Mouse (Mus musculus) liver, embryonic 11.5 days (tissue): Measurements from ENCODE around the gene Pou3f3. TPM values are rescaled to one million over a fixed set of nuclear protein-coding genes. Genes with fewer than 3 reads are reported as not detected.

ENCODE experiments used
- ATAC-seq: fragments of 200-750 bp; cut with Nextera tagmentation; replicated peaks from 2 replicates; pipeline ENCODE4 v1.8.0; 2017; ENCODE audit warnings: moderate number of reproducible peaks, mild to moderate bottlenecking, moderate TSS enrichment, moderate library complexity; ENCODE audit not compliant: low FRiP score
- DNase-seq: peaks from one replicate; pipeline ENCODE4 v3.0.0-alpha.2; 2017; ENCODE audit warnings: low spot score
- H3K27ac ChIP-seq: fragments of 300-500 bp; sonication (generic); 2 replicates; pipeline ENCODE4 v1.5.1; 2014; ENCODE audit warnings: mild to moderate bottlenecking, low read depth, low read length, control low read depth
- H3K27me3 ChIP-seq: fragments of 300-500 bp; sonication (generic); replicated peaks from 2 replicates; pipeline ENCODE4 v1.6.1; 2014; ENCODE audit warnings: low read length, mixed read lengths; ENCODE audit not compliant: control insufficient read depth, insufficient read depth
- H3K36me3 ChIP-seq: fragments of 300-500 bp; sonication (generic); 2 replicates; pipeline ENCODE4 v1.6.1; 2014; ENCODE audit warnings: mild to moderate bottlenecking, low read length, moderate library complexity, mixed read lengths; ENCODE audit not compliant: control insufficient read depth, insufficient read depth
- H3K4me1 ChIP-seq: fragments of 300-500 bp; sonication (generic); replicated peaks from 2 replicates; pipeline ENCODE4 v1.6.1; 2014; ENCODE audit warnings: low read length, mixed read lengths; ENCODE audit not compliant: control insufficient read depth, insufficient read depth
- H3K4me2 ChIP-seq: fragments of 300-500 bp; sonication (generic); 2 replicates; pipeline ENCODE4 v1.6.1; 2014; ENCODE audit warnings: mild to moderate bottlenecking, control low read depth, moderate library complexity
- H3K4me3 ChIP-seq: fragments of 300-500 bp; sonication (generic); 2 replicates; pipeline ENCODE4 v1.5.1; 2014; ENCODE audit warnings: low read depth, low read length, control low read depth
- H3K9ac ChIP-seq: fragments of 300-500 bp; sonication (generic); 2 replicates; pipeline ENCODE4 v1.6.1; 2014; ENCODE audit warnings: low read depth, low read length, control low read depth
- H3K9me3 ChIP-seq: fragments of 300-500 bp; sonication (generic); 2 replicates; pipeline ENCODE4 v1.6.1; 2016; ENCODE audit warnings: low read length, inconsistent platforms, mixed read lengths; ENCODE audit not compliant: control insufficient read depth
- WGBS: fragments of 180-500 bp; shearing (Covaris S2); extraction: QIAGEN DNeasy Blood & Tissue Kit; methylation state at CpG from one replicate; pipeline ENCODE4 v1.1.7; 2014; 5-methylcytosine and 5-hydroxymethylcytosine counted together
- polyA plus RNA-seq: library from polyadenylated mRNA; unstranded; fragments of >200 nt; fragmentation: Nextera tagmentation; extraction: Ambion mirVana; gene quantifications from 2 replicates; pipeline ENCODE4 v1.2.1, GENCODE M21; 2014

The Pou3f3 gene
- 0.08 and 0.11 TPM in 2 replicates for polyA plus RNA-seq

DNA sequence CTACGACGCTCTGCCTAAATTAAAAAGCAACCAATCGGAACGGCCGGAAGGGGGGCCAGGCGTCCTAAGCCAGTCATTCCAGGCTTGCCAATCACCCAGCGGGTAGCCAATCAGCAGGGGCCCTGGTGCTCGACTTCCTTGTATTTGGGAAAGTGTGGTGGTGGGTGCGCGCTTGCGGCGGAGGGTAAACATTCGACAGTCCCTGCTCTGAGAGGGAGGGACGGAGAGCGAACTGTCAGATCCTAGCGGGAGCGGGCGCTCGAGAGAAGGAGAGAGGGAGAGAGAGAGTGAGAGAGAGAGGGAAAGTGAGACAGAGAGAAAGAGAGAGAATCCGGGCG is at the start of gene Pou3f3:
Pou3f3 (plus strand) TSS at position 191 of the 338 bp plus-strand sequence.
- no peak within 1 kb of the TSS for H3K27ac ChIP-seq
- peak within 1 kb of the TSS; percentile 50 for H3K4me3 ChIP-seq
- H3K27me3 ChIP-seq: peaks cover 95% of the 10 kb centered on the region
- H3K4me2 ChIP-seq: peak within 1 kb of the TSS; percentile 67
- WGBS: under 1% methylated on average over 20 of the region's 21 CpGs
- H3K9ac ChIP-seq: no peak within 1 kb of the TSS
- no peaks in the 10 kb centered on the region for H3K9me3 ChIP-seq
- peak; percentile 71 for DNase-seq
- peak; percentile 70 for ATAC-seq
- no peaks in the 10 kb centered on the region for H3K36me3 ChIP-seq
- H3K4me1 ChIP-seq: peaks cover 2% of the 10 kb centered on the region

DNA sequence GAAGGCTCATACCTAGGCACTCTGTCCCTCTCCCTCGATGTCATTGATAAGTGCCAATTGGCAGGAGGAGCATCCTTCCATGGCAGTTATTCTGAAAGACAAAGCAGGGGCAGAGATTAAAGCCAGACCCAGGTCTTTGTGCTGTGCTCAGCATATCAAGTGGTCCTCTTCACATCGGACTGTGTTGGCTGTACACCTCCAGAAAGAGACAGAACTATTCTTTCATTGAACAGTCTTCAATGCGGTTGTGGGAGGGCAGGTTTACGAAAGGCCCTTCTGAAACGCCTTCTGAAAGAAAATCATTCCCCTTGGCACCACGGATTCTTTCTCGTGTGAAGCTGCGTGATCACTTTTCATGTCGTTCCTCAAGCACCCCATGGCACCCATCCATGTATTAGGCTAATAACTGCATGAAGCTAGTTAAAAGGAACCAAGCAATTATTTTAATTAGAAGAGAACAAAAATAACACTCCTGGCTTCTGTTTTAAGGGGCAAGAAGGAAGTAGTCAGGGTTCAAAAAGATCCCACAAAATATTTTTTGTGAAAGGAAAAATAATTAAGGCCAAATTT is 47.1 kb upstream of the Pou3f3 start:
- Histone ChIP-seq H3K27ac (no peak overlapping the region), H3K4me2 (no peak overlapping the region), H3K36me3 (no peaks in the 10 kb centered on the region), H3K9ac (no peak overlapping the region), H3K9me3 (no peaks in the 10 kb centered on the region), H3K4me3 (no peak overlapping the region), H3K27me3 (no peaks in the 10 kb centered on the region), H3K4me1 (no peaks in the 10 kb centered on the region)
- ATAC-seq (no peak), DNase-seq (no peak)
- WGBS: 90% methylated on average over 9 of the region's 9 CpGs

DNA sequence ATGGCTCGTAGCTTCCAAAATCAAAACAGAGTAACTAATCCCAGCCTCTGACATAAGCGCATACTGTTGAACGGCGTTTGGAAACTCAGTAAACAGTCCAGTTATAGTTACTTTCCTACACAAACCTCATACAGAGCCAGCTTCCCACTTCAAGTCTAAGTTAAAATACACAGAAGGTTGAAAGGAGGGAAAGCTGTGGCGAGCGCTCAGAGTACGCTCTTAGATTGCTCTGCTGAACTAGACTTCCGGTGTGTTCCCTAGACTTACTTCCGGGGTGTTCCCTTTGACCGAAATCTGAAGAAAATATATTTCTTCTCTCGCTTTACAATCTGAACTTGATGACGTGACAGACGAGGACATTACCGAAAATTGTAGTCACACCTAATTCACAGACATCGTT is 44.1 kb upstream of the Pou3f3 start:
- Histone ChIP-seq H3K36me3 (no peaks in the 10 kb centered on the region), H3K4me3 (no peak overlapping the region), H3K4me2 (no peak overlapping the region), H3K9me3 (no peaks in the 10 kb centered on the region), H3K27ac (no peak overlapping the region), H3K27me3 (no peaks in the 10 kb centered on the region), H3K9ac (no peak overlapping the region), H3K4me1 (no peaks in the 10 kb centered on the region)
- no peak for ATAC-seq
- WGBS: 89% methylated on average over 15 of the region's 15 CpGs
- no peak for DNase-seq

DNA sequence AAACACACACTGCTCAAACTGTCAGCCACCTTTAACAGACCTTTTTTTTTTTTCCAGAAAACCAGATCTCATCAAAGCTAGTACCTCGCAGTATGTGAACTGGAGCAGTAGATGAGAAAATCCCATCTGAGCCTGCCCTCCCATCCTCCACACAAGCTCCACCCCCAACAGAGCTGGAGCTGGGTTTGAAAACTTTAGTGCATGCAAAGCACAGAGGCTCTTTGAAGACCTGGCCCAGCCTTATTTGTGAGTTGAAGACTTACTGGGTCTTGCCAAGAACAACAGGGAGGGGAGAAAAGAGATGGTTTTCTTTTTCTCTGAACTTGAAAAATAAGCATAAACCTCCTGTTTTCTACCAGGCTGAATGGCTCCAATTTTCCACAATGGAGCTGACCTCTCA is 28.0 kb upstream of the Pou3f3 start:
- H3K36me3 ChIP-seq: no peaks in the 10 kb centered on the region
- H3K4me3 ChIP-seq: no peak overlapping the region
- H3K4me1 ChIP-seq: no peaks in the 10 kb centered on the region
- H3K27ac ChIP-seq: no peak overlapping the region
- no peak overlapping the region for H3K9ac ChIP-seq
- ATAC-seq: no peak
- 76% methylated on average over 1 of the region's 1 CpGs for WGBS
- no peaks in the 10 kb centered on the region for H3K9me3 ChIP-seq
- H3K4me2 ChIP-seq: no peak overlapping the region
- no peak for DNase-seq
- H3K27me3 ChIP-seq: no peaks in the 10 kb centered on the region

DNA sequence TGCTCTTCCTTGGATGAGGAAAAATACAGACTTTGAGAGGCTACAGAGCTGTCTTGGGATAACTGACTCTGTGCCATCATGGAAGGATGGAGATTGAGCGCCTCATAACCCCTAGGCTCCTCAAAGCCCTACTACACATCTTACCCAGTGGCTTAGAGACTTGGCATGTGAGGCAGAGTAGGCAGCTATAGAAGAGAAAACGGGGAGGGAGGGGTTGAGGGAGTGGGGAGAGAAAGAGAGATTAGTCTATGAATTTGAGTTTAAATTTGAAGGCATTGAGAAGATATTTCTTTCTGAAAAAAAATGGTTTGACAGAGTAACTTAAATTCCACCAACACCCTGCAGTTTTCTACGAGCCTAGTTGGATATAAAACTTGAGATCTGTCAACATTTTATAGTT is 14.9 kb upstream of the Pou3f3 start:
- Histone ChIP-seq H3K4me2 (no peak overlapping the region), H3K4me3 (no peak overlapping the region), H3K36me3 (no peaks in the 10 kb centered on the region), H3K9me3 (no peaks in the 10 kb centered on the region), H3K27ac (no peak overlapping the region), H3K27me3 (peaks cover 31% of the 10 kb centered on the region), H3K4me1 (peaks cover 3% of the 10 kb centered on the region; the same call in 1 of the 2 replicates), H3K9ac (no peak overlapping the region)
- ATAC-seq (no peak), DNase-seq (no peak)
- WGBS: 63% methylated on average over 3 of the region's 3 CpGs

DNA sequence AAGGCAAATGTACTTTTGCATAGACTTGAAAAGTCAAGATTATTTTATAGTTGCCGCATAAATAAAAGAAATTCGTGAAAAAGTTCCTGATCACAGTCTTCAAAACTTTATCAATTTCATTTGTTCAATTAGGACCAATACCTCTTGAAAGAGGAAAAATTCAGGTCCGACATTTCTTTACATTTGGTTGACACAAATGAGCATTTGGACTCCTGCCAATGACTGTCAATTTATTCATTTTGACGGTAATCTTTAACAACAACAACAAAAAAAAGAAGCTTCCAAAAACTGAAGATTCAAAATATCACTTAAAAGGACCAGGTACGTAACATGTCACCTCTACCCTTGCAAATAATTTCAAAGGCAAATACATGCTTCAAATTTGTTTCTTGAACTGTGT is 13.8 kb upstream of the Pou3f3 start:
- WGBS: 71% methylated on average over 5 of the region's 5 CpGs
- DNase-seq: no peak
- Histone ChIP-seq H3K4me2 (no peak overlapping the region), H3K9me3 (no peaks in the 10 kb centered on the region), H3K27ac (no peak overlapping the region), H3K4me1 (peaks cover 3% of the 10 kb centered on the region; the same call in 1 of the 2 replicates), H3K9ac (no peak overlapping the region), H3K27me3 (peaks cover 42% of the 10 kb centered on the region), H3K4me3 (no peak overlapping the region), H3K36me3 (no peaks in the 10 kb centered on the region)
- ATAC-seq: no peak

DNA sequence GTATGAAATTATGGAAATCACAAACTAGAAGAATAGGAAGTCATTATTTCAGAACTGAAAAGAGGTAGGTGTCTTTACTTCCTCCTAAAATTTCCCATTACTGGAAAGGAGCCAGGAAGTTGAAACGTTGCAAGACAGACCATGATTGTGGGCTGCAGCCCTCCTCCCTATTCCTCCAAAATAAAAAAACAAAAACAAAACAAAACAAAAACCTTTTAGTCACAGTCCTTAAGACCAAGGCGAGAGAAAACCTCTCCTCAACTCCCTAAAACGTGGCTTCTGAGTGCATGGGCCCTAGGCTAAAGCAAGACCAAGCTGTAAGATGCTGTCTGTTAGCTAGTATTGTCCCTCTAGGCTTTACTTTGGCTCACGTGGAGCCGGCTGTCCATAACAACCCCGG is 11.7 kb upstream of the Pou3f3 start:
- Histone ChIP-seq H3K4me3 (no peak overlapping the region), H3K27ac (no peak overlapping the region), H3K27me3 (peaks cover 62% of the 10 kb centered on the region), H3K9me3 (no peaks in the 10 kb centered on the region), H3K9ac (no peak overlapping the region), H3K4me1 (peaks cover 3% of the 10 kb centered on the region; the same call in 1 of the 2 replicates), H3K36me3 (no peaks in the 10 kb centered on the region), H3K4me2 (no peak overlapping the region)
- no peak for DNase-seq
- WGBS: 2% methylated on average over 6 of the region's 6 CpGs
- ATAC-seq: no peak

DNA sequence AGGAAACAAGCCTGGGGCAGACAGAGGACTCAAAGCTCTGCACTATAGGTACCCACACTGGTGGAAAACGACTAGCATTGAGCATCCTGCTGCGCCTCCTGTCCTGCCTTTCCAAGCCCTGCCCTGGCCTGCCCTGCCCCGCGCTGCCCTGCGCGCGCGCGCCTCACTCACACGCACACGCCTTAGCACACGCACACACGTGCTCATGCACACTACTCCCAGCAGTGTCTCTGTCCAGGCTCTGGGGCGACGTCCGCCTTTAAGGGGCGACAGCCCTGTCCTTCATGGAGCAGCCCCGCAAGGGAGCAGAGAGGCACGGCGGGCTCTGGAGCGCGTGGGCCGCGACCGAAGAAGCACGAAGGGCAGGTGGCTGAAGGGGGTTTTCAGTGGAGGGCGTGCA is 11.2 kb upstream of the Pou3f3 start:
- Histone ChIP-seq H3K4me1 (peaks cover 3% of the 10 kb centered on the region; the same call in 1 of the 2 replicates), H3K9me3 (no peaks in the 10 kb centered on the region), H3K27me3 (peaks cover 67% of the 10 kb centered on the region), H3K4me2 (peak overlapping the region; percentile 45), H3K9ac (no peak overlapping the region), H3K4me3 (0 out of 2 replicates have a peak overlapping the region, but pooled peaks have one; percentile 20), H3K36me3 (no peaks in the 10 kb centered on the region), H3K27ac (no peak overlapping the region)
- DNase-seq (no peak), ATAC-seq (no peak)
- WGBS: 5% methylated on average over 26 of the region's 27 CpGs

DNA sequence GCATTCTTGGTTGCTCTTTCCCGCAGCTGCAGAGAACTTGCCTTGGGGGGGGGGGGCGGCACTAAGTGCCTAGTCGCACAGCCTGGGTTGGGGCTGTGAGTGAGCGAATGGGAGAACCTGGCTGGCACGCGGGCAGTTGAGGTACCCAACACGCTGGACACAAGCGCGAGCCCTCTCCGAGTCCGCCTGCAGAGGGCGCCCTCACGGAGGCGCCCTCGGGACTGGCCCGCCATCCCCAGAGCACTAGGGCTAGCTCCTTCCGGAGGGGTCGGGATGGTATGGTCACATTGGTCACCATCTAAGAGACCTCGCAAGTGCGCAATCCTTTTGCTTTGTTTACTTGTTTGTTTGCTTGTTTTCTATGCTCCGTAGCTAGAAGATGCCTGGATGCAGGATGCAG is 10.8 kb upstream of the Pou3f3 start:
- H3K27ac ChIP-seq: no peak overlapping the region
- ATAC-seq (no peak), DNase-seq (no peak)
- no peak overlapping the region for H3K9ac ChIP-seq
- peak overlapping the region; percentile 45 for H3K4me2 ChIP-seq
- WGBS: 3% methylated on average over 21 of the region's 21 CpGs
- H3K9me3 ChIP-seq: no peaks in the 10 kb centered on the region
- H3K27me3 ChIP-seq: peaks cover 71% of the 10 kb centered on the region
- H3K4me1 ChIP-seq: peaks cover 3% of the 10 kb centered on the region; the same call in 1 of the 2 replicates
- no peaks in the 10 kb centered on the region for H3K36me3 ChIP-seq
- no peak overlapping the region for H3K4me3 ChIP-seq
